Mouse (Mus musculus) MEL (cell line): ENCODE data around the gene Sept8. TPM values are rescaled to one million over a fixed set of nuclear protein-coding genes. Genes with fewer than 3 reads are reported as not detected.
A peak's percentile ranks its signal among the peaks of the same experiment; 100 is the strongest.

Experiments
- DNase-seq: peaks from one replicate; pipeline ENCODE4 v3.0.0; 2011; ENCODE audit warnings: low read depth, low spot score
- H3K27ac ChIP-seq: 2 replicates; pipeline ENCODE4 v1.5.1; 2012; ENCODE audit warnings: low read depth, mild to moderate bottlenecking, control low read depth, low read length, moderate library complexity; ENCODE audit not compliant: control insufficient read depth
- H3K27me3 ChIP-seq, 2 experiments: fragments of 150-350 bp in 1 of 2; sonication (generic) in 1 of 2; 2 replicates each; pipeline ENCODE4 v1.6.1; 2012; ENCODE audit warnings: low read length in 2 of 2, mild to moderate bottlenecking in 2 of 2, improper control_type of control experiment in 1 of 2, moderate library complexity in 1 of 2; ENCODE audit not compliant: insufficient read depth in 2 of 2, control insufficient read depth in 1 of 2
- H3K36me3 ChIP-seq, 2 experiments: 2 replicates each; pipeline ENCODE4 v1.6.1; 2012 to 2014; ENCODE audit warnings: low read length in 2 of 2, improper control_type of control experiment in 1 of 2, inconsistent platforms in 1 of 2, mild to moderate bottlenecking in 1 of 2; ENCODE audit not compliant: insufficient read depth in 2 of 2, control insufficient read depth in 1 of 2
- H3K4me1 ChIP-seq, 2 experiments: fragments of 150-350 bp in 1 of 2; sonication (generic) in 1 of 2; 2 replicates each; pipeline ENCODE4 v1.6.1; 2012; ENCODE audit warnings: low read length in 2 of 2, improper control_type of control experiment in 1 of 2, mild to moderate bottlenecking in 1 of 2; ENCODE audit not compliant: insufficient read depth in 2 of 2, control insufficient read depth in 1 of 2
- H3K4me3 ChIP-seq, 2 experiments: fragments of 150-350 bp in 1 of 2; sonication (generic) in 1 of 2; 2 replicates each; pipeline ENCODE4 v1.5.1; 2012; ENCODE audit warnings: low read depth in 2 of 2, low read length in 2 of 2, mild to moderate bottlenecking in 2 of 2, moderate library complexity in 2 of 2, control low read depth in 1 of 2, improper control_type of control experiment in 1 of 2; ENCODE audit not compliant: control insufficient read depth in 1 of 2, insufficient read depth in 1 of 2
- H3K79me2 ChIP-seq: 2 replicates; pipeline ENCODE4 v1.6.1; 2012; ENCODE audit warnings: mild to moderate bottlenecking, low read length, moderate library complexity; ENCODE audit not compliant: control insufficient read depth, poor library complexity, insufficient read depth
- H3K9ac ChIP-seq: 2 replicates; pipeline ENCODE4 v1.6.1; 2012; ENCODE audit warnings: low read depth, mild to moderate bottlenecking, control low read depth, low read length, moderate library complexity; ENCODE audit not compliant: control insufficient read depth, poor library complexity, severe bottlenecking
- H3K9me3 ChIP-seq: fragments of 150-350 bp; sonication (generic); replicated peaks from 2 replicates; pipeline ENCODE4 v1.6.1; 2012; ENCODE audit warnings: mild to moderate bottlenecking, low read length, improper control_type of control experiment, moderate library complexity; ENCODE audit not compliant: insufficient read depth
- CHD1 ChIP-seq: IDR thresholded peaks from 2 replicates; pipeline ENCODE4 v1.6.1; 2012; ENCODE audit warnings: low read depth, mild to moderate bottlenecking, inconsistent platforms, low read length, improper control_type of control experiment
- CHD2 ChIP-seq: IDR thresholded peaks from 2 replicates; pipeline ENCODE4 v1.6.1; 2011; ENCODE audit warnings: low read length, improper control_type of control experiment
- CTCF ChIP-seq, 3 experiments: IDR thresholded peaks in 2 of 3; conservative IDR thresholded peaks in 1 of 3; 2 replicates each; pipeline ENCODE4 v1.5.1; 2011 to 2012; ENCODE audit warnings: low read length in 3 of 3, low read depth in 2 of 3, mild to moderate bottlenecking in 2 of 3, improper control_type of control experiment in 1 of 3, inconsistent platforms in 1 of 3, mixed read lengths in 1 of 3, moderate library complexity in 1 of 3; ENCODE audit not compliant: control insufficient read depth in 1 of 3, insufficient read depth in 1 of 3, poor library complexity in 1 of 3, severe bottlenecking in 1 of 3
- E2F4 ChIP-seq: IDR thresholded peaks from 2 replicates; pipeline ENCODE4 v1.6.1; 2011; ENCODE audit warnings: low read depth, low read length, improper control_type of control experiment, borderline replicate concordance
- ELF1 ChIP-seq: IDR thresholded peaks from 2 replicates; pipeline ENCODE4 v1.6.1; 2014; ENCODE audit warnings: low read depth, mild to moderate bottlenecking, inconsistent platforms, low read length, improper control_type of control experiment, moderate library complexity
- EP300 ChIP-seq, 2 experiments: IDR thresholded peaks; 2 replicates each; pipeline ENCODE4 v1.6.1; 2011; ENCODE audit warnings: improper control_type of control experiment in 2 of 2, low read length in 2 of 2, low read depth in 1 of 2, mild to moderate bottlenecking in 1 of 2
- ETS1 ChIP-seq: IDR thresholded peaks from 2 replicates; pipeline ENCODE4 v1.6.1; 2012; ENCODE audit warnings: low read depth, mild to moderate bottlenecking, inconsistent platforms, low read length, improper control_type of control experiment, moderate library complexity
- GATA1 ChIP-seq: IDR thresholded peaks from 2 replicates; pipeline ENCODE4 v1.6.1; 2011; ENCODE audit warnings: low read depth, low read length, improper control_type of control experiment
- HCFC1 ChIP-seq: IDR thresholded peaks from 2 replicates; pipeline ENCODE4 v1.6.1; 2012; ENCODE audit warnings: low read depth, mild to moderate bottlenecking, inconsistent platforms, low read length, improper control_type of control experiment, moderate library complexity
- JUND ChIP-seq: IDR thresholded peaks from 2 replicates; pipeline ENCODE4 v1.6.1; 2011; ENCODE audit warnings: low read depth, mild to moderate bottlenecking, improper control_type of control experiment, low read length
- KAT2A ChIP-seq: conservative IDR thresholded peaks from 2 replicates; pipeline ENCODE4 v1.6.1; 2012; ENCODE audit warnings: low read depth, low read length, improper control_type of control experiment, inconsistent platforms
- MAFK ChIP-seq: IDR thresholded peaks from 2 replicates; pipeline ENCODE4 v1.6.1; 2011; ENCODE audit warnings: low read depth, mild to moderate bottlenecking, low read length, improper control_type of control experiment, borderline replicate concordance
- MAX ChIP-seq: IDR thresholded peaks from 2 replicates; pipeline ENCODE4 v1.6.1; 2011; ENCODE audit warnings: low read length, improper control_type of control experiment
- MEF2A ChIP-seq: IDR thresholded peaks from 2 replicates; pipeline ENCODE4 v1.6.1; 2014; ENCODE audit warnings: low read depth, mild to moderate bottlenecking, inconsistent platforms, low read length, improper control_type of control experiment; ENCODE audit not compliant: poor library complexity, insufficient replicate concordance, severe bottlenecking; ENCODE audit errors: extremely low read depth
- MXI1 ChIP-seq: IDR thresholded peaks from 2 replicates; pipeline ENCODE4 v1.6.1; 2011; ENCODE audit warnings: mild to moderate bottlenecking, low read depth, low read length, improper control_type of control experiment
- MYB ChIP-seq: IDR thresholded peaks from 2 replicates; pipeline ENCODE4 v1.6.1; 2011; ENCODE audit warnings: mild to moderate bottlenecking, low read depth, low read length, improper control_type of control experiment
- MYC ChIP-seq: IDR thresholded peaks from 2 replicates; pipeline ENCODE4 v1.6.1; 2011; ENCODE audit warnings: low read depth, mild to moderate bottlenecking, low read length, improper control_type of control experiment, moderate library complexity
- NELFE ChIP-seq: IDR thresholded peaks from 2 replicates; pipeline ENCODE4 v1.6.1; 2011; ENCODE audit warnings: low read depth, low read length, improper control_type of control experiment
- NRF1 ChIP-seq: IDR thresholded peaks from 2 replicates; pipeline ENCODE4 v1.6.1; 2014; ENCODE audit warnings: low read depth, mild to moderate bottlenecking, inconsistent platforms, low read length, improper control_type of control experiment, moderate library complexity; ENCODE audit not compliant: poor library complexity, insufficient read depth, severe bottlenecking
- POLR2A ChIP-seq, 2 experiments: IDR thresholded peaks; 2 replicates each; pipeline ENCODE4 v1.6.1; 2011 to 2012; ENCODE audit warnings: low read length in 2 of 2, mild to moderate bottlenecking in 2 of 2, control low read depth in 1 of 2, improper control_type of control experiment in 1 of 2, low read depth in 1 of 2, moderate library complexity in 1 of 2; ENCODE audit not compliant: control insufficient read depth in 1 of 2, insufficient read depth in 1 of 2, poor library complexity in 1 of 2
- POLR2AphosphoS2 ChIP-seq: IDR thresholded peaks from 2 replicates; pipeline ENCODE4 v1.6.1; 2011; ENCODE audit warnings: low read length, improper control_type of control experiment
- POLR2AphosphoS5 ChIP-seq: IDR thresholded peaks from 2 replicates; pipeline ENCODE4 v1.6.1; 2012; ENCODE audit warnings: low read depth, borderline replicate concordance, mild to moderate bottlenecking, inconsistent platforms, low read length, moderate library complexity, mixed read lengths
- RCOR1 ChIP-seq: IDR thresholded peaks from 2 replicates; pipeline ENCODE4 v1.6.1; 2012; ENCODE audit warnings: low read depth, mild to moderate bottlenecking, inconsistent platforms, low read length, improper control_type of control experiment
- SIN3A ChIP-seq: IDR thresholded peaks from 2 replicates; pipeline ENCODE4 v1.6.1; 2012; ENCODE audit warnings: low read length, improper control_type of control experiment, inconsistent platforms
- SMC3 ChIP-seq: IDR thresholded peaks from 2 replicates; pipeline ENCODE4 v1.6.1; 2011; ENCODE audit warnings: low read depth, low read length, improper control_type of control experiment
- TBP ChIP-seq: IDR thresholded peaks from 2 replicates; pipeline ENCODE4 v1.8.0; 2011; ENCODE audit warnings: low read depth, low read length, improper control_type of control experiment
- TCF12 ChIP-seq: IDR thresholded peaks from 2 replicates; pipeline ENCODE4 v1.6.1; 2014; ENCODE audit warnings: low read depth, mild to moderate bottlenecking, inconsistent platforms, low read length, improper control_type of control experiment, moderate library complexity
- UBTF ChIP-seq: IDR thresholded peaks from 2 replicates; pipeline ENCODE4 v1.6.1; 2012; ENCODE audit warnings: low read depth, mild to moderate bottlenecking, inconsistent platforms, low read length, improper control_type of control experiment, moderate library complexity, borderline replicate concordance; ENCODE audit not compliant: insufficient read depth
- ZC3H11A ChIP-seq: IDR thresholded peaks from 2 replicates; pipeline ENCODE4 v1.6.1; 2012; ENCODE audit warnings: low read depth, mild to moderate bottlenecking, inconsistent platforms, low read length, improper control_type of control experiment
- ZKSCAN1 ChIP-seq: IDR thresholded peaks from 2 replicates; pipeline ENCODE4 v1.6.1; 2012; ENCODE audit warnings: low read depth, mild to moderate bottlenecking, inconsistent platforms, low read length, improper control_type of control experiment, moderate library complexity
- polyA plus RNA-seq, 2 experiments: library from polyadenylated mRNA; stranded (reverse) in 1 of 2; unstranded in 1 of 2; fragments of >175 nt in 1 of 2; fragments of >200 nt in 1 of 2; gene quantifications; 2 replicates each; pipeline versions ENCODE4 v1.2.1 to v1.2.4; 2012; ENCODE audit warnings: low replicate concordance in 2 of 2, low read depth in 1 of 2; ENCODE audit not compliant: insufficient read length in 2 of 2, insufficient read depth in 1 of 2, missing spikeins in 1 of 2
- total RNA-seq: library from RNA; depleted of rRNA; stranded (reverse); fragments of 300-350 nt; gene quantifications from 2 replicates; pipeline ENCODE4 v1.2.3, GENCODE M21; 2012

Gene Sept8
- total and polyA plus RNA-seq, 3 experiments = 196 to 294 (median 278) TPM

GRCm38 (mm10) chr11:53481088-53481730, 37.8 kb upstream of the Sept8 start (continued):
- TF ChIP-seq MYC (peak; percentile 89), JUND (no peak; the same call in 1 of the 2 replicates), MAFK (no peak), TBP (0 out of 2 replicates have a peak, but pooled peaks have one; percentile 45), POLR2AphosphoS2 (no peak), MXI1 (peak; percentile 90; the same call in 1 of the 2 replicates), CHD2 (no peak; the same call in 1 of the 2 replicates), ELF1 (no peak), POLR2AphosphoS5 (no peak), E2F4 (no peak), SIN3A (peak; percentile 93), GATA1 (peak; percentile 99)

GRCm38 (mm10) chr11:53483159-53483891, 35.7 kb upstream of the Sept8 start:
- Histone ChIP-seq H3K9ac (peak overlapping the region; percentile 49), H3K9me3 (no peaks in the 10 kb centered on the region), H3K27me3 (no peaks in the 10 kb centered on the region), H3K27ac (peak overlapping the region; percentile 80), H3K4me1 (peaks cover 22 to 30% of the 10 kb centered on the region in 2 experiments), H3K79me2 (no peaks in the 10 kb centered on the region), H3K36me3 (peaks cover 0 to 35% of the 10 kb centered on the region in 2 experiments; a peak in 2 of 4 replicates), H3K4me3 (peak overlapping the region; percentile 10 to 16; a peak in 2 of 4 replicates)
- peak; percentile 88 for DNase-seq
- TF ChIP-seq HCFC1 (peak; percentile 64; the same call in 1 of the 2 replicates), NELFE (peak; percentile 43; the same call in 1 of the 2 replicates), SMC3 (peak; percentile 28; the same call in 1 of the 2 replicates), MYB (peak; percentile 68), POLR2A (IDR thresholded peaks at IDR 0.05; ENCODE audit: control insufficient read depth in 1 of 2, insufficient read depth in 1 of 2, low read depth in 1 of 2, low read length in 2 of 2, poor library complexity in 1 of 2) (peak in 1 of 2 experiments; percentile 55; a peak in 1 of 4 replicates), NRF1 (no peak), UBTF (no peak), TCF12 (peak; percentile 75), ZC3H11A (0 out of 2 replicates have a peak, but pooled peaks have one; percentile 2), CTCF (IDR thresholded peaks at IDR 0.05 in 2 of 3, conservative IDR thresholded peaks at IDR 0.05 in 1 of 3; ENCODE audit: control insufficient read depth in 1 of 3, insufficient read depth in 1 of 3, low read depth in 2 of 3, low read length in 3 of 3, poor library complexity in 1 of 3, severe bottlenecking in 1 of 3) (no peak; a peak in 1 of 6 replicates), SIN3A (peak; percentile 83), ZKSCAN1 (0 out of 2 replicates have a peak, but pooled peaks have one; percentile 43), CHD2 (no peak), MAX (peak; percentile 72; the same call in 1 of the 2 replicates), TBP (no peak; the same call in 1 of the 2 replicates), MAFK (0 out of 2 replicates have a peak, but pooled peaks have one; percentile 47), KAT2A (0 out of 2 replicates have a peak, but pooled peaks have one; percentile 31), E2F4 (no peak), JUND (no peak), ELF1 (no peak), ETS1 (peak; percentile 88), MEF2A (no peak), CHD1 (no peak; the same call in 1 of the 2 replicates), EP300 (IDR thresholded peaks at IDR 0.05; ENCODE audit: low read depth in 1 of 2, low read length in 2 of 2) (peak; percentile 57 to 70), POLR2AphosphoS2 (peak; percentile 34; the same call in 1 of the 2 replicates), RCOR1 (no peak; the same call in 1 of the 2 replicates)
